Mouse (Mus musculus) spleen, adult 2 months (tissue): ENCODE data around the gene Ifit1bl1.

Experiments
- CTCF ChIP-seq: fragments of 200-500 bp; IDR thresholded peaks from 2 replicates; pipeline ENCODE4 v1.5.1; 2011; ENCODE audit warnings: mild to moderate bottlenecking, inconsistent platforms; ENCODE audit not compliant: insufficient read depth, insufficient read length, insufficient replicate concordance; ENCODE audit errors: extremely low read depth
- POLR2A ChIP-seq: fragments of 200-500 bp; IDR thresholded peaks from 2 replicates; pipeline ENCODE4 v1.6.1; 2011; ENCODE audit warnings: low read depth, low read length, inconsistent platforms

DNA sequence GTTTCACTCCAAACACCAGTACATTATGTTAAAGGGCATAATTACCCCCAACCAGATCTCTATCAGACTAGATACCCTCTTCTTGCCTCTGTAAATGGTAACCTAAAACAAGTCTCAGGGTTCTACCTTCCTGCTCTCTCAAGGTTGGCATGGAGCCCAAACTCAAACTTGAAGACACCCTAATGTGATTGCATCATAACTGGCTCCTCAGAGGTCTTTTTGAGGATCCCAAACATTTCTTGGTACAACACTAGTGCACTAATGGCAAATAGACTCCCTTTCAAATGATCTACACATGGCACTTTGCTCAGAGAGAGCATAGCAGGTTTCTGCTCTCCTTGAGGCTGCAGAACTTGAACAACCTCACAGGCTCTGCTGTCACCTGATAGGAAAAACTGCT, 4.9 kb downstream of the Ifit1bl1 start:
- TF ChIP-seq CTCF (no peak), POLR2A (no peak)
